8 mouse cellular contexts compared by ENCODE assay signal in genomic region chr13:81944047-81944446, GRCm38 (mm10).
DNase-seq lines count a peak whose midpoint lies in the region; ATAC-seq and TF ChIP-seq lines count a peak whose summit lies in the region.

No protein-coding gene starts in this region.

- DNase-seq in adrenal gland, adult 18-20 months (ENCODE audit: low spot score in 2 of 2) = peak; percentile 64 to 77
- peak; percentile 77 for DNase-seq in gastrocnemius, postnatal 14 days
- DNase-seq in left cerebral cortex, postnatal 14 days (ENCODE audit: low spot score in 2 of 2) = peak; percentile 91 to 95
- DNase-seq in midbrain, embryonic 10.5 days (ENCODE audit: low spot score) = peak; percentile 81
- DNase-seq in right cerebral cortex, postnatal 4 days = peak; percentile 97

- intact Hi-C loops in gastrocnemius, postnatal 14 days (cut with DNase I; ENCODE audit: low total_unique reads) = no loop called here
- intact Hi-C loops in left cerebral cortex, postnatal 14 days (cut with DNase I) = loop anchor here (2.0 to 10.0 kb wide), 4 partner anchors 373 to 1713 kb away; no protein-coding TSS in a partner anchor

- peaks cover 2% of the 10 kb centered on the region; the same call in 1 of the 2 replicates for H3K4me1 ChIP-seq in cortical plate, adult 2 months (ENCODE audit: control insufficient read depth, insufficient read depth, low read length)
- H3K4me1 ChIP-seq in intestine, embryonic 15.5 days (replicated peaks) = no peaks in the 10 kb centered on the region
- H3K4me1 ChIP-seq in midbrain, embryonic 10.5 days = peaks cover 10% of the 10 kb centered on the region

- H3K4me3 ChIP-seq in cortical plate, adult 2 months (ENCODE audit: insufficient read depth, low read length) = peak overlapping the region; percentile 4
- no peak overlapping the region for H3K4me3 ChIP-seq in intestine, embryonic 15.5 days (replicated peaks)
- peak overlapping the region; percentile 31; the same call in 1 of the 2 replicates for H3K4me3 ChIP-seq in midbrain, embryonic 10.5 days

- H3K36me3 ChIP-seq in intestine, embryonic 15.5 days = no peaks in the 10 kb centered on the region
- H3K36me3 ChIP-seq in midbrain, embryonic 10.5 days = no peaks in the 10 kb centered on the region

- ATAC-seq in intestine, embryonic 15.5 days = peak; percentile 71
- no peak for ATAC-seq in inflammation-experienced regulatory T-cells, adult 6 months

- H3K27me3 ChIP-seq in intestine, embryonic 15.5 days (replicated peaks) = no peaks in the 10 kb centered on the region
- 0 out of 2 replicates have a peak, but pooled peaks cover 3% of the 10 kb centered on the region for H3K27me3 ChIP-seq in midbrain, embryonic 10.5 days (ENCODE audit: low read depth, poor library complexity, severe bottlenecking)

- H3K9ac ChIP-seq in intestine, embryonic 15.5 days = no peak overlapping the region

- no peak for TF ChIP-seq POLR2A in cortical plate, adult 2 months (IDR thresholded peaks at IDR 0.05; ENCODE audit: extremely low read depth, insufficient read depth, low read length)

- peak overlapping the region; percentile 45 for H3K4me2 ChIP-seq in intestine, embryonic 15.5 days (replicated peaks)

- WGBS in intestine, embryonic 15.5 days = 11% methylated on average over 9 of the region's 9 CpGs
- 17% methylated on average over 9 of the region's 9 CpGs for WGBS in midbrain, embryonic 10.5 days

- H3K27ac ChIP-seq in cortical plate, adult 2 months (ENCODE audit: insufficient read depth, low read length) = peak overlapping the region; percentile 63
- no peak overlapping the region for H3K27ac ChIP-seq in intestine, embryonic 15.5 days
- no peak overlapping the region for H3K27ac ChIP-seq in midbrain, embryonic 10.5 days (replicated peaks)

- H3K9me3 ChIP-seq in intestine, embryonic 15.5 days = no peaks in the 10 kb centered on the region
- H3K9me3 ChIP-seq in midbrain, embryonic 10.5 days (replicated peaks) = no peaks in the 10 kb centered on the region

- TF ChIP-seq CTCF in cortical plate, adult 2 months (IDR thresholded peaks at IDR 0.05; ENCODE audit: extremely low read depth, insufficient read depth, low read length) = peak; percentile 93
